Mouse (Mus musculus) cerebellum, postnatal 36 days (tissue): ENCODE measurements around the gene Tenm4.

Experiments used
- DNase-seq, 2 experiments: peaks; one replicate each; pipeline ENCODE4 v3.0.0; 2021 to 2022; ENCODE audit warnings: mixed read lengths in 2 of 2

Tenm4 gene

DNA sequence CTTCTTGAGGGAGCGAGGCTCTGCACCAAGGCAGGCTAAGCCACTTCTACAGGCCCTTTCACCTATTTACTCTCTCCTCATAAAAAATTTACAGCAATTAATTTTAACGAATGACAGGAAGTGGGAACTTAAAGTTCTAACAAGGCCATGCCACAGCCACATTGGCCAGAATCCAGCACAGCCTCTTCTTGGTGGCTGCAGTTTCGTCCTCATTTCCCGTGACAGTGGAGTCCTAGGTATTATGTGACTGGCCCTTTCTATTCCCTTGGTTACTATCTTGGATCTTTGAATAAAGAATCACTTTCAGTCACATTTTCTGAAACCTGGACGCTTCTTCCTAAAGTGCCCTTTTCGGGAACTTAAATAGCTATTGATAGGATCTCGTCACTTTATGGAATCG is 181.6 kb downstream of the Tenm4 start:
- DNase-seq = no peak

DNA sequence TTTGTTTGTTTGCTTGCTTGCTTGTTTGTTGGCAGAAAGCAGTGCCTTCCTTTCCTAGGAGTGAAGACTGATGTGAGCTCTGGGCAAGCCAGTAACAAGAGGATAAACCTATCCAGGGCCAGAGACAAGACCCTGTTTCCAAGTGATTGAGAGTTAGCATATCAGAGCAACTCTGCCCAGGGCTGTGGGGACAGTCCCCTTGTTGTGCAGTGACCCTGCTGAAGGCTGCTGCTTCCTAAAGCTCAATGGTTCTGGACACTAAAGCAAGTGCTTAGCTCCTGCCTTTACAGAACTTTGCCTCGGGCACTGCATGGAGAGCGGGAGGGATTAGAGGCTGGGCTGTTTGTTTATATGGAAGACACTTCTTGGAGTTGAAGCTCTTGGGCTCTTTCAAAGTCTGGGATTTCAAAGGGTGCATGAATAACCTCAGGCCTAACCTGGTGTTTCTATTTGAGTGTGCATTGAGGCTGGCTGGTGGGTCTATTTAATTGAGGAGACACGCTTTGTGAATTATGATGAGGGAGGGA is 185.3 kb downstream of the Tenm4 start:
- no peak for DNase-seq

DNA sequence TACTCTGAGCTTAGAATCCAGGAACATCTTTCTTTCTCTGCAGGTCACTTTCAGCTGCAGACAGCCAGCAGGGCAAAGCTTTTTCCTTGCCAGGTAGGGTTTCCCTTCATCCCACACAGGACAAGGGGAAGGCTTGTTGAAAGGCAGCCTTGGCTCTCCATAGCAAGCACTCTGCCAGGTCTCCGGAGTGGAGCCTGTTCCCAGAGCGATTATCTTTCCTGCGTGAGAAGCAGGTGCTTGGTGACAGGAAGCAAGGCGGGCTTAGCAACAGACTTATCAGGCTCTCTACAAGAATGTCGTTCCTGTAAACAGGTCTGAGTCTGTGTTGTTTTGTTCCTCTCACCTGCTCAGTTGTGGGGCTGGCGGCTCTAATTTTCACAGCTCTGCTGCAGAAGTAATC is 186.5 kb downstream of the Tenm4 start:
- peak; percentile 41 to 44 for DNase-seq

DNA sequence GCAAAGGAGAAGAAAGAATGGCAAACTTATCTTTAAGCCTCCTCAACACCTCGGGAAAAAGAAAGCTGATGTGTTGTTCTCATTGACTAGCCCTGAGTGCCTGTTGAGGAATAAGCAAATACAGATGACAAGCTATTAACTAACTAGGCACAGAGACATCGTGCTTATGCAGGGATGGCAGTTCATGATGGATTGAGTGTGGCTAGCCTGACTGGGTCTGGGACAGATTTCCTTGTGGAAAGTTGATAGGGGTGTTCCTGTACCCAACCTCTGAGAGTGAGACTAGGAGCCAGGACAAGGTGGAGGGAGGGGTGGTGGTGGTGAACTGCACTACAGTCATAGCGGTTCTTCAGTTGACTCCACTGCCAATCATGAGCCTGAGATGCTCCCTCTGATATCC is 192.3 kb downstream of the Tenm4 start:
- DNase-seq = no peak

DNA sequence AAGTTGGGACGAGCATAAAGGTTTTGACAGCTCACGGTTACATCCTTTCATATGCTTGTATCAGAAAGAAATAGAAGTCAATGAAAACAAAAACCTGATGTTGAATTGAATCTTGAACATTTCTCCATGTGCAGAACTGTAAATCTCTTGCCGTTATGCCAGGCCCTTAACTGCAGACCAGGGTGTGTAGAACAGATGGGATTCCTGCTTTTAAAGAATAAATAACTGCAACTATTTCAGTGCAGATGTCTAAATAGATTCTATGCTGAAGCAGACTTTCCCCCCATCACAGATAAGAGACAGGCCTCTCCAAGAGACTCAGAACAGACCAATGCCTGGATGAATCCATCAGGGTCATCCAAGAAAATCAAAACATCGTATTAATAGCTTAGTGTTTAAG is 198.9 kb downstream of the Tenm4 start:
- DNase-seq = no peak

DNA sequence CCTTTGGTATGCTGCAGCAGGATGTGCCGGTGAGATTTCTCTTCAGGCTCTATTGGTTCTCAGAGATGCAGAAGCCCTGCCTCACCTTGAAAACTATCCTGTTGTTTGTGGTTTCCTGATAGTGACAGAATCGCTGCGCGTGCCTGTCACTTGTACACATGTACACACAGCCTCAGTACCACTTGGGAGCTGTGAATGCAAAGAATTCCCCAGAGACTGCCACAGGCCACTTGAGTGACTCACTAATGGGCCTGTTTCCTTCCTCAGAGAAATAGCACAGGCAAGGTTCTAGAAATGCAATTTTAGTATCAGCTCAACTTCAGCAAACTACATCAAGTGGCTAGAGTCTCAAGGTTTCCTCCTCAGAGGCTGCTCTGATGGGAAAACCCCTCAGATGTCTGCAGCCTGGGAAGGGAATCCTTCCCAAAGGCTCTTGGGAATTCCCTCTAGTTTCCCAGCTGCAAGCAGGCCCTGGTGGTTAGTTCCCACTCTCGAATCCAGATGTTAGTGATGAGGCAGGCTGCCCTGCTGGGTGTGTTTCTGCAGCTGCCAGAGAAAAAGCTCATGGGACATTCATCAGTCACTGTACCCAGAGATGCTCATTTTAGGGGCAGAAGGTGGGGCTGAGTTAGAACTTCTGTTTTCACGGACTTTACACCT is 203.1 kb downstream of the Tenm4 start:
- no peak for DNase-seq

DNA sequence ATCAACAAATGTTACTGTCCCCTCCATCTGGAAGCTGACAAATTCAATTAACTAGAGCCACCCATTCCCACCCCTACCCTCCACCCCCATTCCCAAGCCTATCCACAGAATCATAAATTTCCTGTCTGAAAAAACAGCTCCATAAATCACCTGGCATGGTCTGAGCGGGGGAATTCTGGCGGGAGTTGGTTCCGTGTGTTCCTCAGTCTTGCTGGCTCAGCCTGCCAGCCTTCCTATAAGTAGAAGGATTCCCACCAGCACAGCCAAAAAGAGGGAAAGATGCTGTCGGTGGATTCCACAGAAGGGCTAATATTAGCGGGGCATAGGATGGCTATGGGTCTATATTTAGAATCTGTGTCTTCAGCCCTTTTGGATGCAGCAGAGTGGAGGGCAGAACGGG is 204.5 kb downstream of the Tenm4 start:
- DNase-seq = no peak

DNA sequence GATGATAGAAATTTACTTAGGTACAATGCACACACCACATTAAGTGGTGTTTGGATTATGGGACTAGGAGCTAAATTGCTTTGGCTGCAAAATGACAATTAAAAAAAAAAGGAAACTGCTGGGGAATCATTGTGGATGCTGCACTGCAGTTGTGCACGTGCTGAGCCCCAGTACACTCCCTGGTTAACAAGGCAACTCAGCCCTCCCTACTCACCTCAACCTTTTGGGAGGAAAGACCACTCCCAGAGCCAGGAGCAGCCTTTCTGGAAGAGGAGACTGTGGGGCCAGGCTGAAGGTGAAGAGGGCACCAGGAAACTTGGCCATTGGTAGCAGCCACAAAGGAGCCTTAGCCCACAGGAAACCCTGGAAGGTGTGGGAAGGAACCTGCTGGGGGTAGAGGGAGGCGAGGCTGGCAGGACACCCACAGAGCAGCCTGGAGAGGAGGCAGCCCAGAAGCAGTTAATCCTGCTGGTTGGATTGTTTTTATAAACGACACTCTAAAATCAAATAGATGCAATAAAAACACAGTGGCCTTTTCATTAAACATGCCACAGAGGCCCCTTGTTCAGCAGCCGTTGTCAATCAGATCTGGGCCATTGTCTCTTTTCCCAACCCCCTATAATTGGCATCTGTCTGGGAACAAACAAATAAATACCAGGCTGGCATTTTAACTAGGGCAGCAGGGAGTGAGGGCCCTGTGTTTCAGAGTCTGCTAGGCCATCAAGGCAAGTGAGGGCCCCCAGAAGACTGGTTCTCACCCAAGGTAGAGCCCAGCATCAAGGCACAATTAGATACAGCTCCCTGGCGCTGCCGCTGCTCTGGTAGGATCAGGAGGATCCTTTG is 212.9 kb downstream of the Tenm4 start:
- no peak for DNase-seq

DNA sequence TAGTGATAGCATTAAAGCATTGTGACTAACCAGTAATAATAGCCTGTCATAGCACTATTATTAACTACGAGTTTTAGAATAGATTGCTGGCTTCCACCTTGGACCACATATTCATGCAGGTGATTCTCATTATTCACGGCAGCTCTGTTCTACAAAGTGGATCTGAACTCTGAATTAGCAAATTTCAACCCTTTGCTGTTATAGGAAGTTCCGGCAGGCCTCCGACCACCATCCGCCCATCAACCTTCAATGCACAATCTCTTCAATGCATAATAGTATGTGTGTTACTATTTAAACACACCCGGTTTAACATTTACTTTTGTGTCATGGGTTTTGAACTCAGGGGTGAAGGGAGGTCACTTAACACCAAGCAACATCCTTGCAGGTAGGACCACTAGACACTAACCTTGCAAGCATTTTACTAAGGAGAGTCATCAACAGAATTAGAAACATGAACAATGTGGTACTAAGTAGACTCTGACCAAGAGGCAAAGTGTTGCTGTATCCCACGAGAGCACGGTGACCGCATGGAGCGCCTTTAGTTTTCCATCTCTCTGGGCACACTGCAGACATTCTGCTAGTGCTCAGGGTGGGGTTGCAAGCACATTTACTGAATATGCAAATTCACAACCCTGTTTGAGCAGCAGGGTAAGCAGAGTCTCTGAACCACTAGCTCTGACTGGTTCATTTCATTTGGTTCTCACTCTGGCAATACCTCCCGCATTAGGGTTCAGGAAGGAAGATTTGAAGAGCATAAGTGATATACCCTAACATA is 213.9 kb downstream of the Tenm4 start:
- DNase-seq = no peak

DNA sequence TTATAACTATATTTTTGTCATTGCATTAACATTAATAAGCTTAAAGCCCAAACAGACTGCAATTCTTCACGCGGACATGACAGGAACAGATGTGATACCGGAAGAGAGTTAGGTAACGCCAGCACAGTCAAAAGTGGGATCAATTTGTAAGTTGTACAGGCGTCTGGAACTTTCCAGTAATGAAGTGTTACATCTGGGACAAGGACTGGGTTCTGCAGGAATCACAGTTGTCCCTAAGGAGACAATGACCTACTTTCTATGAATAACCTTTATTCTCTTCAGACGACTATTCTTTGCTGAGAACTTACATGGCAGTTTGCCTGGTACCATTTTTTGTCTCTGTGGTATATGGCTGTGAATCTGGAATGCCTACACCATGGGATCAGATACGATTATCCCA is 214.8 kb downstream of the Tenm4 start:
- no peak for DNase-seq

DNA sequence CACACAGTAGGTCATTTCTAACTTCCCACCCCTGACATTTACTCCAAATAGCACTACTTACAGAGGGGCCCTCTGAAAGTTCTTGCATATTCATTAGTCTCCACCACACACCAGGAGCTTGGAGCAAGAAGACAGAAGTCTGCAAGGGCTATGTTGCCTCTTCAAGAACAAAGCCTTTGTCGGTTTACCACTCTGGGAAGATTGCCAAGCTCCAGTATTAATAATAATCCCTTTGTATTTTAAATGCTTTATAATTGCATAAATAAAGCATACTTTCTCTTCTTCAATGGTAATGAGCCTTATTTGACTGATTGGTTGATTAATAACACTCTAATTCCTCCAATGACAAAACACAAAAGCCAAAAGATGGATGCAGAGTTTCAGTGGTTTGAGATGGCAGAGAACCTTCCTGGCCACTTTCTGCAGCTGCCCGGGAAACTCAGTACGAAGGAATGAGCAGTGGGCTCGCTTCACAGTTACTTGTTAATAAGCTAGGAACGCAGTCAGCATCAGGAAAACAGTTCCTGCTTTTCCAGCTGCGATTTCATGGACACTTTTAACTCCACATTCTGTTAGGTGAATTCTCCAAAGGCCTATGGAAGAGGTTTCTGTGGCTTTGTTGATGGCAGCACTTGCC is 219.1 kb downstream of the Tenm4 start:
- no peak for DNase-seq

DNA sequence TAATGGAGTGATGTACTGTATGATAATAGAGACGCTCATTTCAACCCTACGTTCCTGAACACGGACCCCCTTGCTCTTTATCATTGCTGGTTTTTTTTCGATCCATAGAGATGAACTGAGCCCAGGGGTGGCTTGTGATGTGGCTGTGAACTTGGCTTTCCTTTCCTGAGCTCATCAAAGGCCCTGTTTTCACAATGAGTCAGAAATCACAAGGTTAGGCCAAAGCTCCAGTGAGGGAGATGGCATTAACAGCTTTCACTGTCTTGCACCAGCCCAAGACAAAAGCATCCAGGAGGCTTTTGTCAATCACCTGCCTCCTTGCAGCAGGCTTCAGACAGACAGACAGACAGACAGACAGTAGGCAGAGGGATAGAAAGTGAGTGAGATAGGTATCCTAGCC is 219.8 kb downstream of the Tenm4 start:
- no peak for DNase-seq

DNA sequence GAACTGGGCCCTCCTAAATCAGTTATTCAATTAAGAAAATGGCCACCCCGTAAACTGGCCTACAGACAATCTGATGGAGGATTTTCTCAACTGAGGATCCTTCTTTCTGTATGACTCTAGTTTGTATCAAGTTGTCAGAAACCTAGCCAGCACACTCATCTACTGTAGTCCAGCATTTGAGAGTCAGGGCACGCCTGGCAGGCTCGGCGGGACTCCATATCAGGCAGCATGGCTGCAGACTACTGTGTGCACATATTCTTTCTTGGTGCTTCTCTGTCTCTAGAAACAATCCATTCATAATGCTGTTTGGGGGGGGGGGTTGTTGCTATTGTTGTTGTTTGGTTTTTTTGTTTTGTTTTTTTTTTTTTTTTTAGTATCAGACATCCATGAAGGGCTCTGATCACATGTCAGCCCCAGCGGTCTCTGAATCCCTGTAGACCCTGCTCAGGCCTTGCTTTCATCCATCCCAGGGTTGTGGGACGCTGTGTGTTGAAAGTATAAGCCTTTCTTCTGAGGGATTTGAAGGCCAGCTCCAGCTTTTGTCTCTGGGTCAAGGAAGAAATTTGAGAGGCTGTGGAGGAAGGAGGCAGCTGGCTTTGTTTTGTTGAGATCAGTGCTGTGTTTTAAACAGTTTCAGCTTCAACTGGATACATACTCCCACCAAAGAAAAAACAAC is 220.9 kb downstream of the Tenm4 start:
- DNase-seq = no peak

DNA sequence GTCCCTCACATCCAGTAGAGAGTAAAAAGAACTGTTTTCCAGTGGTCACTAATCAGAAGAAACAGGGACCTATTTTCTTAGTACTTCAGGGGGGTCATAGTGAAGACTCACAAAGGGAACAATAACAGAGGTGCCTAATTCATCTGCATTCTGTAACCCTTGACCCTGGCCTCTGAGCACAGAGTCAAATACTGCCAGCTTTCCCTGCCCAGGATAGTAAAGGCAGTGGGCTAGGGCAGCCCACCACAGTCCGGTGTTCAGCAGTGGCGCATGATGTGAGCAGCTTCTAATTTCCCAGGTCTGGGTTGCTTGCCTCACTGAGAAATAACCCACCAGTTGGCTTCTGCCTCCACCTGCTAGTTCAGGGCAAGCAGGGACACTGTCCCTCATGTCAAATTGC is 221.6 kb downstream of the Tenm4 start:
- no peak for DNase-seq

DNA sequence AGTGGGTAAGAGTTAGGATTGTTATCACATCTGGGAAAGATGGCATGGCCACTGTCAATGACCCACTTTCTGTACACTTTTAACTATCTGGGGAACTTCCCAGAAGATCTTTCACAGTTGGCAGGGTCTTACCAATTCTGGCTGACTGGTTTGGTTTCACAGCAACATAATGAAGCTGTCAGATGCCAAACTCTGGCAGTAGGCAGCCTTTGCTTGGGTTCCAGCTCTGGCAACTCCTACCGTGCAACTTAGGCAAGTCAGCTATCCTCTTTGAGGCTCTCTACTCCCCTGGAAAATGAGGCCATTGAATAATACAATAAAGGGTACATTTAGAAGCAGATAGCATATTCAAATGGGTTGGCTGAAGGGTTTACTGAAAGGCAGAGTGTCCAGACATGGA is 226.9 kb downstream of the Tenm4 start:
- no peak for DNase-seq

DNA sequence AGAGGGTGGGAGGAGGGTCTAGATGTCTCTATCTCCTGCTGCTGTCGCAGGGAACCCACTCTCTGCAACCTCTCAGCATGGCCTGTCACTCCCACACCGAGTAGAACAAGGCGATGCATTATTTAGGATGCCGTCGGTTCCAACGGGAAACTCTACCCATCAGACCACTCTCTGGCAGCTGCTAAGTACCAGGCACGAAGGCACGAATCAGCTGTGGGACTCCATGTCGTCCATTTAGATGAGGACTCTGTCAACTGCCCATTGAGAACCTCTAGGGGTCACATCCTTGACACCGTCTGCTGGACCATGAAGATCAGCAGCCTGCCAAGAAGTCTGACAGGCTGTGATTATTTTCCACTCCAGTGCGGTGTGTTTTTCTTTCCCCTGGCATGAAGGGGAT is 229.4 kb downstream of the Tenm4 start:
- no peak for DNase-seq

DNA sequence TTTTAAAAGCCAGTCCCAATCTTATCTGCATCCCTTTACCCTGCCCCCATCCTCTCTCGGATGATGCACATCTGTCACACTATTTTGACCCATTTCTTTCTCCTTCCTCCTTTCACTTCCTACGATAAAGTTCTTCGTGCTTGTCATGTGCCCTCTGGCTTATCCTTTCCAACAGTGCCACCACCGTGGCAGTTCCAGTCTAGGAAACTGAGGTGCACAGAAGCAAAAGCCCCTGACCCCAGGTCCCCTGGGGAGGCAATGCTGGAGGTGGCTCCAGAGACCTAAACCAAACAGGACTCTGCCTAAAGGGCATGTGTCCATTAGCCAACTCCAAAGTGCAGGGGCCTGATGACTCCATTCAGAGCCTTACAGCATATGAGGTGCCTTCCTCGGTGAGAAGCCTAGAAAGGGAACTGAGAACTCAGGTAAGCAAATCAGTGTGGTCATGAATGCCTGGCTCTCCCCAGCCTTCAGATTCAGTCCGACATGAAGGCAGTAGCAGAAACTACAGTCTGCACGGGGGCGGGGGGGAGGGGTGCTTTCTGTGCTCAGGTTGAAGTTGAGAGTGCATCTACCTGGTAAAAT is 235.7 kb downstream of the Tenm4 start:
- DNase-seq = no peak

DNA sequence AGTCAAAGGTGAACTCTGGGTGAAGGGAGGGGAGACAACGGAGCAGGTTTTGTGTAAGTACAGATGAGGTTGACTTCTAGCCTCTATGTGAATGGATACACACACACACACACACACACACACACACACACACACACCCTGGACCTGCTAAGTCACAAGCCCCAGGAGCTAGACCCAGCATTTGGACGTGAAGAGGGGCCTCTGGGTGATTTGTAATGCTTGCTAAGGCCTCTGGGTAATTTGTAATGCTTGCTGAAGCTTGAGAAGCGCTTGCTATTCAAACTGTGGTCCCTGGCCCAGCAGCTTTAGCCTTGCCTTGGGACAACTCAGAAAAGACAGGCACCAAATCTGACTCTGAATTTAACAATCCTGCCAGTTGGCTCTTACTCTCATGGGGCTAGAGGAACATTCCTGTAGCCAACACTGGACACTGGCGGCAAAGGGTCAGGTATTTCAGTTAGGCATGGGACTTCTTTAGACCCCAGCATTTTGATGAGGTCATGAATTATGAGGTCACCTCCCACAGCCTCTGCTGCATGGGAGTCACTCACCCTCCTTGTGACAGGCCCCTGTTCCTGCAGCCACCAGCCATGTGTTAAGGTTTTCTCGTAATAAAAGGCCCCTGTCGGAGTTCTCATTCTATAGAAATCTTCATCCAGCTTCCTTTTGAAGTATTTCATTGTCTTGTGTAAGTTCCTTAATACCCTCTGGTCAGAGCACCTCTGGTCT is 237.3 kb downstream of the Tenm4 start:
- DNase-seq = no peak

DNA sequence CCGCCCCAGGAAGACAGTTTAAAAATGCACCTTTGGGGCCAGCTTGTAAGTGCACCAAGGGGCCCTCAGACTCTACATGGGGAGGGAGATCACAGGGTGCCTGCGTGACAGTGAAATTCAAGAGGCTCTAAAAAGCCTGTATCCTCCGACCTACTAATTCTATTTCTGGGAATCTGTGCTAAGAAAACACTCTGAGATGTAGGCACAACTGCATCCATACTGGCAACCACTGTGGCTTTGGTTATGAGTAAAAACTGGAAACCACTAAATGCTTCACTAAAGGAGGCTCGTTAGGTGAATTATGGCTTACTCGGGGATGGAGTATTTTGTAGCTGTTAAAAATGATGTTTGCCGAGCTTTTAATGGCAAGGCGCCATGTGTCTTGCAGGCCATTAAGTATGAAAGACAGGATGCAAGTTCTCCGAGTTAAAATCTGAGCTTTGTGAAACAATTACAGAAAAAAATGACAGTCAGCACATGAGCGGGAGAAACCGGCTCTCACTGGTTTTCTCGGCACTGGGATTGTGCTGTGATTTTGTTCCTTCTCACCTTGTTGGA is 238.4 kb downstream of the Tenm4 start:
- DNase-seq = no peak

DNA sequence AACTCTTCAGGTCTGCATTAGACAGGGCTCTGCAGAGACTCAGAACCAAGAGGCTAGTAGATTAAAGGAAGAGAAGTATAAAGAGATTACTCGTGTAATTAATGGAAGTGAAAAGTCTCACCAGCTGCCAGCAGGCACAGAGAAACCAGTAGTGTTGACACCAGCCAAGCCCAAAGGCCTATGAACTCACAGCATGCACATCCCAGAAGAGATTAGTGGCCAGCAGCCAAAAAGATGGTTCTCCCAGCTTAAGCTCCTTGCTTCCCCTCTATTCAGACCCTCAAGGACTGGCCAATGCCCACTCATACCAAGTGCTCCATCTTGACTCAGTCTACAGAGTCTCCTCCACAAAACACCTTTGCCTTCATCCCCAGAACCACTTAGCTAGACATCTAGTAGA is 242.8 kb downstream of the Tenm4 start:
- DNase-seq = no peak
